Mouse (Mus musculus) E14TG2a.4 (cell line): Measurements from ENCODE around the gene Ptpn22.

Experiments used
- CTCF ChIP-seq: conservative IDR thresholded peaks from 2 replicates; pipeline ENCODE4 v1.5.1; 2014; ENCODE audit warnings: low read length
- POU5F1 ChIP-seq: IDR thresholded peaks from 2 replicates; pipeline ENCODE4 v1.6.1; 2014; ENCODE audit warnings: low read length, borderline replicate concordance

DNA sequence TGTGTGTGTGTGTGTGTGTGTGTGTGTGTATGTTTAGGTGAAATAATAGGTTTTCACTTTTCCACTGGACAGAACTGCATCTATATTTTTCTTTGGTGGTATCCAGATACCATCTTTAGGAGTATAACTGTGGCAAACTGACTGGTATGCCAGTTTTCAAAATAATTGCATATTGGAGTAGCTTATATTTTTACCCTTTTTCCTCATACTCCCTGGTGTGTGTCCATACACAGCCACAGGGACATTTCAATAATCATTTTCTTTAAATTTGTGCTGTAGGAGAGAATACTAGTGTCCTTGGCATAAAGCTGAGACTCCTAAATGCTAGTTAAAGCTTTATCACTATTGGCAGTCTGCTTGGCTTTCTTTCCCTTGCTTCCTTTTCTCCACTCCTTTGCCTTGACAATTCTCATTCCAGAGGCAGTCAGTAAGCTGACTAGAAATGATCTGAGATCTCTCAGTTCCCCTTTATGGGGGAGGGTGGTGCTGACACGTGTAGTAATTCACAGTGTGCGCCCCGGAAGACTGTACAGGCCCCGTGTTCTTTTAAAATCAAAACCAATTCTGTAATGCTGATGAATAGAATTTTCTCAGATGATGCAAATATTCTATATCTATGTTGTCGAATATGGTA, 56.7 kb downstream of the Ptpn22 start:
- no peak for TF ChIP-seq CTCF
- TF ChIP-seq POU5F1, result no peak
